Mouse (Mus musculus) embryonic fibroblast, embryonic 13.5 days (primary cell): Measurements from ENCODE around the gene Elovl6.

Experiments used
- CTCF ChIP-seq: IDR thresholded peaks from 2 replicates; pipeline ENCODE4 v1.5.1; 2011; ENCODE audit warnings: mild to moderate bottlenecking, control low read depth, low read length, moderate library complexity, borderline replicate concordance; ENCODE audit not compliant: insufficient read depth
- POLR2A ChIP-seq: IDR thresholded peaks from 2 replicates; pipeline ENCODE4 v1.6.1; 2011; ENCODE audit warnings: low read depth, mild to moderate bottlenecking, control low read depth, low read length, moderate library complexity

DNA sequence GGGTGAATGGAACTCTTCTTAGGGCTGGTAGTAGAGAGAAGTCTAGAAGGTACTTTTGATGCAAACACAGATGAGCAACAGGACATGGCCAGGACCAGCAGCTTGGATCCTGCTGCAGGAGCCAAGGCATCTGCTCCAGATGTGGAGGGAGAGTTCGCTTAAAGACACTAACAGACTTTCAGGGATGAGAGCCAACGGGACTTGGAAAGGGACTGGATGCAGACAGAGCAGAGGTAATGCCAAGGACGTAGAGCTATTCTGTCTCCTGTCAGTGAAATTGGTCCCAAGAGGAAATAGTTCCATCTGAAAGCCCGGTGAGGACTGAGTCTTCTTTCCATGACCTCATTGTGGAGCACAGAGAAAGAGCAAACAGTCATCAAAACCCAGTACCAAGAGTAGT lies 95.1 kb downstream of the Elovl6 start:
- no peak for TF ChIP-seq POLR2A
- no peak for TF ChIP-seq CTCF
